Mouse (Mus musculus): ENCODE results near the gene Satb2. TPM values are rescaled to one million over a fixed set of nuclear protein-coding genes. Genes with fewer than 3 reads are reported as not detected.

The Satb2 gene
- polyA plus RNA-seq, 1 experiment from 2014 or later, result 1.1 TPM

DNA sequence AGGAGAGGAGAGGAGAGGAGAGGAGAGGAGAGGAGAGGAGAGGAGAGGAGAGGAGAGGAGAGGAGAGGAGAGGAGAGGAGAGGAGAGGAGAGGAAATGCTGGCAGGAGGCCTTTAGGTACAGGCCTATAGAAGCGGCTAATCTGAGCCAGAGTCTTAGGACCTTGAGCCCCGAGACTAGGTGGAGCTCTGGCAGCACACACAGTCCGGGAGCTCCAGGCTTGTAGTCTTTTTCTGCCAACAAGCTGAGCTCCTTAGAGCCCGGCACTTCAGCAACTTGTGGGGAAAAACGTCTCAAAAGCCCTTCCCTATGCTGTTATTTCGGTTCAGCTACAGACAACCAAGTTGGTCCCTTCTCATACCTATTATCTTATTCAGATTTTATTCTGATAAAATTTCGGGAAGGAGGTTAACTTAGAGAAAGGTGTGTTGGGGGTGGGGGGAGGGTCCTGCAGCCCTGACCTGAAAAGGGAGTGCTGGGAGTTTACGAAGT is 4.7 kb upstream of the Satb2 start:
- WGBS, result 4% methylated on average over 8 of the region's 8 CpGs
- H3K4me3 ChIP-seq (ENCODE audit: low read depth, low read length), result no peak overlapping the region
- H3K36me3 ChIP-seq (ENCODE audit: control insufficient read depth, insufficient read depth, low read length), result no peaks in the 10 kb centered on the region
- no peaks in the 10 kb centered on the region for H3K4me1 ChIP-seq (ENCODE audit: control insufficient read depth, insufficient read depth, low read length)
- ATAC-seq (ENCODE audit: insufficient number of reproducible peaks, insufficient read depth, low FRiP score, low read depth), result no peak
- no peak overlapping the region for H3K4me2 ChIP-seq (replicated peaks; ENCODE audit: low read depth, low read length)
- no peak overlapping the region for H3K9ac ChIP-seq (replicated peaks; ENCODE audit: low read depth, low read length)
- H3K27me3 ChIP-seq (ENCODE audit: control insufficient read depth, insufficient read depth, low read length), result peaks cover 52% of the 10 kb centered on the region
- H3K9me3 ChIP-seq (ENCODE audit: control insufficient read depth, low read depth, low read length), result no peaks in the 10 kb centered on the region
- H3K27ac ChIP-seq (ENCODE audit: low read length), result no peak overlapping the region

DNA sequence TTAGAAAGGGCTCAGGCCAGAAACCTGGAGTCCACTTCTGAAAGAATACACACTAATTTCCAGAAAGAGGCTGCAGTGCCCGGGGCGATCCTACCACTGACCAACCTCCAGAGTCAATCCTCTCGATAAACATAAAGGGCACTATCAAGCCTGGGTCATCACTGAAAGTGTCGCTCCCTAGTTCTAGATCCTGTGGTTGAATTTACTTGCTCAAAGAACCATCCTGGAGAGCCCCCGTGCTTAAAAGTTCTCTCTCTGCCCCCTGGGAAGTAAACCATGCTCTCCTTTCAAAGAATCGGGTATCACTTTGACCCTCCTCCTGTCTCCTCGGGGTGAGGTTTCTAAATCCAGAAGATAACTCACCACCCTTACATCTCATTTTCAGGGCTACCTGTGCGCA is 4.2 kb upstream of the Satb2 start:
- Histone ChIP-seq H3K4me3 (ENCODE audit: low read depth, low read length) (no peak overlapping the region), H3K27me3 (ENCODE audit: control insufficient read depth, insufficient read depth, low read length) (peaks cover 53% of the 10 kb centered on the region), H3K36me3 (ENCODE audit: control insufficient read depth, insufficient read depth, low read length) (no peaks in the 10 kb centered on the region), H3K4me1 (ENCODE audit: control insufficient read depth, insufficient read depth, low read length) (no peaks in the 10 kb centered on the region), H3K9me3 (ENCODE audit: control insufficient read depth, low read depth, low read length) (no peaks in the 10 kb centered on the region), H3K27ac (ENCODE audit: low read length) (no peak overlapping the region), H3K4me2 (replicated peaks; ENCODE audit: low read depth, low read length) (no peak overlapping the region), H3K9ac (replicated peaks; ENCODE audit: low read depth, low read length) (no peak overlapping the region)
- WGBS, result 4% methylated on average over 8 of the region's 8 CpGs
- no peak for ATAC-seq (ENCODE audit: insufficient number of reproducible peaks, insufficient read depth, low FRiP score, low read depth)

- no peak for ATAC-seq (ENCODE audit: insufficient number of reproducible peaks, insufficient read depth, low FRiP score, low read depth)
- Histone ChIP-seq H3K27ac (ENCODE audit: low read length) (no peak overlapping the region), H3K4me1 (ENCODE audit: control insufficient read depth, insufficient read depth, low read length) (no peaks in the 10 kb centered on the region), H3K36me3 (ENCODE audit: control insufficient read depth, insufficient read depth, low read length) (no peaks in the 10 kb centered on the region), H3K9me3 (ENCODE audit: control insufficient read depth, low read depth, low read length) (no peaks in the 10 kb centered on the region), H3K4me3 (ENCODE audit: low read depth, low read length) (no peak overlapping the region), H3K27me3 (ENCODE audit: control insufficient read depth, insufficient read depth, low read length) (peaks cover 54% of the 10 kb centered on the region), H3K9ac (replicated peaks; ENCODE audit: low read depth, low read length) (no peak overlapping the region), H3K4me2 (replicated peaks; ENCODE audit: low read depth, low read length) (no peak overlapping the region)
- 4% methylated on average over 11 of the region's 11 CpGs for WGBS
These were observed 3.6 kb upstream of the Satb2 start for GRCm38 (mm10) chr1:56981947-56982555.

- H3K9me3 ChIP-seq (ENCODE audit: control insufficient read depth, low read depth, low read length), result no peaks in the 10 kb centered on the region
- H3K27me3 ChIP-seq (ENCODE audit: control insufficient read depth, insufficient read depth, low read length), result peaks cover 59% of the 10 kb centered on the region
- H3K36me3 ChIP-seq (ENCODE audit: control insufficient read depth, insufficient read depth, low read length), result no peaks in the 10 kb centered on the region
- H3K4me3 ChIP-seq (ENCODE audit: low read depth, low read length), result no peak overlapping the region
- no peak overlapping the region for H3K4me2 ChIP-seq (replicated peaks; ENCODE audit: low read depth, low read length)
- H3K27ac ChIP-seq (ENCODE audit: low read length), result no peak overlapping the region
- no peaks in the 10 kb centered on the region for H3K4me1 ChIP-seq (ENCODE audit: control insufficient read depth, insufficient read depth, low read length)
- no peak overlapping the region for H3K9ac ChIP-seq (replicated peaks; ENCODE audit: low read depth, low read length)
- 0% methylated on average over 1 of the region's 1 CpGs for WGBS
- ATAC-seq (ENCODE audit: insufficient number of reproducible peaks, insufficient read depth, low FRiP score, low read depth), result no peak
These were observed 3.1 kb upstream of the Satb2 start for GRCm38 (mm10) chr1:56981508-56981907.

DNA sequence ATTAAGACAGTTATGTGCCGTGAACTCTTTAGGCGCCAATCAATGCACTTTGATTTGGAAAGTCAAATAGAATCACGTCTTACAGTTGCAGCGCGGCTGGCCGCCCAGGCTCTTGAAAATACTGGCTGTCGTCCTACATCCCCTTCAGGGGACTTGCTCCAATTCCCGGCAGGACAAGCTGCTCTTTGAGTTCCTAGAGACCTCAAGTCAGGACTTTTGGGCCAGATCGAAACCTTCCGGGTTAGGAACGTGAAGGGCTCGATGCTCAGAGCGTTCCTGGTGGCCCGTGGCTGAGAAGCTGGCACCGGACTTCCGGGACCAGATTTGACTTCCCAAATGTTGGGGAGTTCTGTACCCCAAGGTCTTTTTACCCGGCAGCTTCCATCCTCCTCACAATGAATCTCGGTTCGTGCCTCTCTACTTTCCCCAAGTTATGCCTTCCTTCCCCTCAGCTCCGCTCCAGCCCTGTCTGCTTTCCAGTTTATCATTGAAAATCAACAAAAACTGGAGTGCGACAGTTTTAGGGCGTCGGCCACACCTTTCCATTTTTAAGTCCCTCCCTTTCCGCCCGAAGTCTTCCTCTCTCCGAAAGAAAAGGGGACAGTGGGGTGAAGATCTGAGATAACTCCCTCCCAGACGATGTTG is 2.3 kb upstream of the Satb2 start:
- H3K4me3 ChIP-seq (ENCODE audit: low read depth, low read length), result peak overlapping the region; percentile 12; the same call in 1 of the 2 replicates
- ATAC-seq (ENCODE audit: insufficient number of reproducible peaks, insufficient read depth, low FRiP score, low read depth), result no peak
- no peak overlapping the region for H3K27ac ChIP-seq (ENCODE audit: low read length)
- no peak overlapping the region for H3K9ac ChIP-seq (replicated peaks; ENCODE audit: low read depth, low read length)
- no peaks in the 10 kb centered on the region for H3K4me1 ChIP-seq (ENCODE audit: control insufficient read depth, insufficient read depth, low read length)
- H3K9me3 ChIP-seq (ENCODE audit: control insufficient read depth, low read depth, low read length), result no peaks in the 10 kb centered on the region
- H3K27me3 ChIP-seq (ENCODE audit: control insufficient read depth, insufficient read depth, low read length), result peaks cover 62% of the 10 kb centered on the region
- H3K36me3 ChIP-seq (ENCODE audit: control insufficient read depth, insufficient read depth, low read length), result no peaks in the 10 kb centered on the region
- WGBS, result under 1% methylated on average over 27 of the region's 27 CpGs
- peak overlapping the region; percentile 31 for H3K4me2 ChIP-seq (replicated peaks; ENCODE audit: low read depth, low read length)

DNA sequence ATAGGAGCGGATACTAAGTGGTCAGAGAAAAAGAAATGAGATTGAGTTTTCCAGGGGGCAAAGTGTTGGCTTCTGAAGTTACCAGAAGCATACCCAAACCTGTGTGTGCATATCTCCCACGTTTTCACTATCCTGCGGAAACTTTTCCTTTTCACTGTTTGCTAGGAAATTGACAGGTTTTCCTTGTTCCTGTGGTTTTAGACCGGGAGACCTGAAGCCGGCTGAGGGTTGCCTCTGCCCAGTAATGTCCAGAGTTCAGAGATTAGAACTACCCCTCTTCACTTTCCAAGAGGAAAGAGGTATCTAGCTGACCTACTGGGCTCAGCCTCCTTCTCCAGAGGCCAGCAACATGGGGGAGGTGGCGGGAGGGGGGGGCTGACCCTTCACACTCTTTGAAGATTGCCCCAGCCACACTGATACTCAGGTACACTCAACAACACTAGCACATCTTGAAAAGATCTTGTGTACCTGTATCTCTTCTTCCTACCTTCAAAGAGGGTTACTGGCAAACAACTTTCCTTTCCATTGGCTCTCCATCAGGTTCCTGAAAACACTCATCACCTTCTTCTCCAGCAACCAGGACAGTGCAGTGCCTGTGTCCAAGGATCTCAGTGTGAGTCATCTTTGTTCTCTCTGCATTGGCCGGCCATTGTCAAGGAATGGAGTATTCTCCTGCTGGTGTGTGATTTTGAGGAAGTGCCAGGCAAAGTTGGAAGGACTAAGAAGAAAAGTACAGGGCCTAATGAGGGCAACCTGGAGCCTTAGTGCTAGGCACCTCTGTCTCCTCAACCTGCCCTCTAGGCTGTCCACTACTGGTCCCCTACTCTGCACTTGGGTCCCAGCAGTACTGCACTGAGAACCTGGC is 1.3 kb upstream of the Satb2 start:
- Histone ChIP-seq H3K4me3 (ENCODE audit: low read depth, low read length) (no peak overlapping the region), H3K4me1 (ENCODE audit: control insufficient read depth, insufficient read depth, low read length) (no peaks in the 10 kb centered on the region), H3K9ac (replicated peaks; ENCODE audit: low read depth, low read length) (no peak overlapping the region), H3K36me3 (ENCODE audit: control insufficient read depth, insufficient read depth, low read length) (no peaks in the 10 kb centered on the region), H3K9me3 (ENCODE audit: control insufficient read depth, low read depth, low read length) (no peaks in the 10 kb centered on the region), H3K27me3 (ENCODE audit: control insufficient read depth, insufficient read depth, low read length) (peaks cover 52% of the 10 kb centered on the region), H3K27ac (ENCODE audit: low read length) (no peak overlapping the region), H3K4me2 (replicated peaks; ENCODE audit: low read depth, low read length) (no peak overlapping the region)
- WGBS, result 5% methylated on average over 7 of the region's 7 CpGs
- ATAC-seq (ENCODE audit: insufficient number of reproducible peaks, insufficient read depth, low FRiP score, low read depth), result no peak

DNA sequence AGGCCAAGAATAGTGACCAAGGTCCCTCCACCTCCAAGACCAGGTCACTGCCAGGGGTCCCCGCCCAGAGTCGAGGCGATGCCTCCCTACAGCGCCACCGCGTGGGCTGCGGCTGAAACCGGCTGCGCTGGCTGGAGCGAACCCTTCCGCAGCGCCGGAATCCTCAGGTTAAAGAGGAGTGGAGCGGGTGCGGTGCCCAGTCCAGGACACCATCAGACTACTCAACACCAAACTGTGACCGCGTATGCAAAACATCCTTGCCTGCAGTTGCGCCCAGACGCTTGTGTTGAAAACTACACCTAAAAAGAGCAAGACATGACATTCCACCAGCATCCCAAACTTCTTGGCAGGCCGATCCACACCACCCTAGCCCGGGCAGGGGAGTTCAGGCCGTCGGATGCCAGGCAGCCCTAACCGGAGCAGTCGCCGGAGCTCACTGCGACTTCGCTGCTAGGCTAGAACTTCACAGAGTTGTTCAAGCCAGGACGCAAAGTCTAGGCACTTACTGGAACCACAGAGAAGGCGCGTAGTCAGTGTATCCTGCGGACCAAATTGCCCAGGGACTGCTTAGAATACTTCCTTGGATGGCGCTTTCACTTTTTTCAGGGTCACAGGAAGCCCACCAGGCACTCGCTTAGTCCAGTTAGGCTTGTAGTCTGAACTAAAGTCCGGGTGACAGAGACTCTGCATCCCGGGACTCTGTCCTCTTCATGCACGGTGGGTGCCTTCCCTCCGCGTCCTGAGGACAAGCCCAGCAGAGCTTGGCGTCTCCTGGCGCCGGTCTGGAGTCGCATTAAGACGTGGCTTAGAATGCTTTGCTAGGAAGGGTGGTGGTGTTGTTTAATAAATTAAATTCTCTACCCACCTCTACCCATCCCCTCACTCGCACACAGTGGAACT is 999 bp downstream of the Satb2 start:
- H3K36me3 ChIP-seq (ENCODE audit: control insufficient read depth, insufficient read depth, low read length), result no peaks in the 10 kb centered on the region
- no peaks in the 10 kb centered on the region for H3K9me3 ChIP-seq (ENCODE audit: control insufficient read depth, low read depth, low read length)
- H3K27ac ChIP-seq (ENCODE audit: low read length), result no peak overlapping the region
- H3K27me3 ChIP-seq (ENCODE audit: control insufficient read depth, insufficient read depth, low read length), result peaks cover 37% of the 10 kb centered on the region
- no peaks in the 10 kb centered on the region for H3K4me1 ChIP-seq (ENCODE audit: control insufficient read depth, insufficient read depth, low read length)
- WGBS, result under 1% methylated on average over 45 of the region's 45 CpGs
- H3K4me2 ChIP-seq (replicated peaks; ENCODE audit: low read depth, low read length), result peak overlapping the region; percentile 26
- 0 out of 2 replicates have a peak overlapping the region, but pooled peaks have one; percentile 3 for H3K4me3 ChIP-seq (ENCODE audit: low read depth, low read length)
- 0 out of 2 replicates have a peak, but pooled peaks have one; percentile 20 for ATAC-seq (ENCODE audit: insufficient number of reproducible peaks, insufficient read depth, low FRiP score, low read depth)
- no peak overlapping the region for H3K9ac ChIP-seq (replicated peaks; ENCODE audit: low read depth, low read length)

DNA sequence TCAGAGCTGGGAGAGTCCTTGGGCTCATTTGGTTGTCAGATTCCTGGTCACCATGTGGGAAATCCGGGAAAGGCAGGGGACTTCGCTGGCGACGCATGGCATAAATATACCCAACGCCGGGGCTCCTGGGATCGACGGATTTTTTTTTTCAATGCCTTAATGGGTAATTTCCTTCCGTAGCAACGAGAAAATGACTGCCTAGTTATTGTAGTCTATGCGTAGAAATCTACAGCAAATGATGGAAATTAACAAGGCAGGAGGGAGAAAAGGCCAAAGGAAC is 1.7 kb downstream of the Satb2 start:
- no peaks in the 10 kb centered on the region for H3K36me3 ChIP-seq (ENCODE audit: control insufficient read depth, insufficient read depth, low read length)
- peaks cover under 1% of the 10 kb centered on the region; the same call in 1 of the 2 replicates for H3K4me1 ChIP-seq (ENCODE audit: control insufficient read depth, insufficient read depth, low read length)
- H3K4me3 ChIP-seq (ENCODE audit: low read depth, low read length), result 0 out of 2 replicates have a peak overlapping the region, but pooled peaks have one; percentile 3
- peaks cover 30% of the 10 kb centered on the region for H3K27me3 ChIP-seq (ENCODE audit: control insufficient read depth, insufficient read depth, low read length)
- ATAC-seq (ENCODE audit: insufficient number of reproducible peaks, insufficient read depth, low FRiP score, low read depth), result no peak
- H3K4me2 ChIP-seq (replicated peaks; ENCODE audit: low read depth, low read length), result peak overlapping the region; percentile 26
- H3K27ac ChIP-seq (ENCODE audit: low read length), result no peak overlapping the region
- no peak overlapping the region for H3K9ac ChIP-seq (replicated peaks; ENCODE audit: low read depth, low read length)
- H3K9me3 ChIP-seq (ENCODE audit: control insufficient read depth, low read depth, low read length), result no peaks in the 10 kb centered on the region
- 1% methylated on average over 11 of the region's 11 CpGs for WGBS

Measured in stomach, embryonic 14.5 days (tissue).